Mouse (Mus musculus): ENCODE data around the gene Pdgfc.

GRCm38 (mm10) chr3:81127013-81127412 lies 90.8 kb downstream of the Pdgfc start:
- TF ChIP-seq EP300 (optimal IDR thresholded peaks at IDR 0.05) (no peak), CTCF (IDR thresholded peaks at IDR 0.05; ENCODE audit: low read depth) (no peak)
